Mouse (Mus musculus): ENCODE measurements around the gene Neu2. TPM values are rescaled to one million over a fixed set of nuclear protein-coding genes. Genes with fewer than 3 reads are reported as not detected.
A peak's percentile ranks its signal among the peaks of the same experiment; 100 is the strongest.
"Not testable (repeated sequence)": the region's sequence is repeated elsewhere in the genome, so short reads cannot be mapped to it uniquely, and the experiment has no call there.

The Neu2 gene
- polyA plus RNA-seq (2015; fragmentation: Nextera tagmentation; extraction: Ambion mirVana) = 0.20 and 0.56 TPM in 2 replicates

GRCm38 (mm10) chr1:87509561-87510165, at the start of gene Neu2:
Neu2 (plus strand) TSS chr1:87509889.
- 2% methylated on average over 56 of the region's 56 CpGs for WGBS
- Histone ChIP-seq H3K9me3 (ENCODE audit: control insufficient read depth, low read length) (no peaks in the 10 kb centered on the region), H3K4me3 (replicated peaks; ENCODE audit: low read length) (peak within 1 kb of the TSS; percentile 83), H3K36me3 (ENCODE audit: control insufficient read depth, insufficient read depth) (no peaks in the 10 kb centered on the region), H3K27me3 (replicated peaks; ENCODE audit: control insufficient read depth, insufficient read depth, low read length) (peaks cover 16% of the 10 kb centered on the region), H3K9ac (replicated peaks; ENCODE audit: low read depth, low read length) (peak within 1 kb of the TSS; percentile 87), H3K27ac (ENCODE audit: low read length) (no peak within 1 kb of the TSS), H3K4me2 (ENCODE audit: low read length) (peak within 1 kb of the TSS; percentile 95), H3K4me1 (replicated peaks; ENCODE audit: control insufficient read depth, insufficient read depth, low read length) (peaks cover 10% of the 10 kb centered on the region)
- ATAC-seq = peak; percentile 20; the same call in 1 of the 2 replicates

- no peak for ATAC-seq
- Histone ChIP-seq H3K9me3 (ENCODE audit: control insufficient read depth, low read length) (no peaks in the 10 kb centered on the region), H3K4me2 (ENCODE audit: low read length) (no peak overlapping the region), H3K9ac (replicated peaks; ENCODE audit: low read depth, low read length) (no peak overlapping the region), H3K4me1 (replicated peaks; ENCODE audit: control insufficient read depth, insufficient read depth, low read length) (no peaks in the 10 kb centered on the region), H3K27ac (ENCODE audit: low read length) (no peak overlapping the region), H3K27me3 (replicated peaks; ENCODE audit: control insufficient read depth, insufficient read depth, low read length) (no peaks in the 10 kb centered on the region), H3K4me3 (replicated peaks; ENCODE audit: low read length) (no peak overlapping the region), H3K36me3 (ENCODE audit: control insufficient read depth, insufficient read depth) (no peaks in the 10 kb centered on the region)
- 68% methylated on average over 9 of the region's 9 CpGs for WGBS
Observed at GRCm38 (mm10) chr1:87467469-87467868, 42.2 kb upstream of the Neu2 start.

- Histone ChIP-seq H3K36me3 (ENCODE audit: control insufficient read depth, insufficient read depth) (no peaks in the 10 kb centered on the region), H3K27me3 (replicated peaks; ENCODE audit: control insufficient read depth, insufficient read depth, low read length) (no peaks in the 10 kb centered on the region), H3K9me3 (ENCODE audit: control insufficient read depth, low read length) (no peaks in the 10 kb centered on the region), H3K27ac (ENCODE audit: low read length) (no peak overlapping the region), H3K4me1 (replicated peaks; ENCODE audit: control insufficient read depth, insufficient read depth, low read length) (no peaks in the 10 kb centered on the region), H3K9ac (replicated peaks; ENCODE audit: low read depth, low read length) (no peak overlapping the region), H3K4me3 (replicated peaks; ENCODE audit: low read length) (no peak overlapping the region), H3K4me2 (ENCODE audit: low read length) (no peak overlapping the region)
- 76% methylated on average over 6 of the region's 6 CpGs for WGBS
- no peak for ATAC-seq
Observed at GRCm38 (mm10) chr1:87468321-87468720, 41.4 kb upstream of the Neu2 start.

- not testable (repeated sequence) for H3K27ac ChIP-seq (ENCODE audit: low read length); H3K4me1 ChIP-seq (replicated peaks; ENCODE audit: control insufficient read depth, insufficient read depth, low read length); ATAC-seq; H3K27me3 ChIP-seq (replicated peaks; ENCODE audit: control insufficient read depth, insufficient read depth, low read length); H3K4me2 ChIP-seq (ENCODE audit: low read length); H3K4me3 ChIP-seq (replicated peaks; ENCODE audit: low read length); H3K36me3 ChIP-seq (ENCODE audit: control insufficient read depth, insufficient read depth); H3K9ac ChIP-seq (replicated peaks; ENCODE audit: low read depth, low read length); H3K9me3 ChIP-seq (ENCODE audit: control insufficient read depth, low read length)
- WGBS = 35% methylated on average over 10 of the region's 10 CpGs
Observed at GRCm38 (mm10) chr1:87469971-87470370, 39.7 kb upstream of the Neu2 start, which contains the start of gene Snorc. Snorc (plus strand) TSS chr1:87470271.

GRCm38 (mm10) chr1:87471914-87472313, 37.8 kb upstream of the Neu2 start:
- H3K4me2 ChIP-seq (ENCODE audit: low read length) = no peak overlapping the region
- H3K27ac ChIP-seq (ENCODE audit: low read length) = no peak overlapping the region
- H3K27me3 ChIP-seq (replicated peaks; ENCODE audit: control insufficient read depth, insufficient read depth, low read length) = peaks cover 8% of the 10 kb centered on the region
- no peak overlapping the region for H3K9ac ChIP-seq (replicated peaks; ENCODE audit: low read depth, low read length)
- H3K9me3 ChIP-seq (ENCODE audit: control insufficient read depth, low read length) = no peaks in the 10 kb centered on the region
- no peak for ATAC-seq
- peaks cover 9% of the 10 kb centered on the region for H3K4me1 ChIP-seq (replicated peaks; ENCODE audit: control insufficient read depth, insufficient read depth, low read length)
- WGBS = 75% methylated on average over 7 of the region's 7 CpGs
- no peaks in the 10 kb centered on the region for H3K36me3 ChIP-seq (ENCODE audit: control insufficient read depth, insufficient read depth)
- no peak overlapping the region for H3K4me3 ChIP-seq (replicated peaks; ENCODE audit: low read length)

GRCm38 (mm10) chr1:87472576-87472975, 37.1 kb upstream of the Neu2 start:
- WGBS = 93% methylated on average over 7 of the region's 7 CpGs
- H3K27me3 ChIP-seq (replicated peaks; ENCODE audit: control insufficient read depth, insufficient read depth, low read length) = peaks cover 8% of the 10 kb centered on the region
- H3K4me1 ChIP-seq (replicated peaks; ENCODE audit: control insufficient read depth, insufficient read depth, low read length) = peaks cover 9% of the 10 kb centered on the region
- H3K4me2 ChIP-seq (ENCODE audit: low read length) = no peak overlapping the region
- H3K36me3 ChIP-seq (ENCODE audit: control insufficient read depth, insufficient read depth) = no peaks in the 10 kb centered on the region
- no peak overlapping the region for H3K4me3 ChIP-seq (replicated peaks; ENCODE audit: low read length)
- ATAC-seq = no peak
- H3K9ac ChIP-seq (replicated peaks; ENCODE audit: low read depth, low read length) = no peak overlapping the region
- H3K27ac ChIP-seq (ENCODE audit: low read length) = no peak overlapping the region
- no peaks in the 10 kb centered on the region for H3K9me3 ChIP-seq (ENCODE audit: control insufficient read depth, low read length)

GRCm38 (mm10) chr1:87475076-87475895, 34.4 kb upstream of the Neu2 start:
- no peaks in the 10 kb centered on the region for H3K9me3 ChIP-seq (ENCODE audit: control insufficient read depth, low read length)
- peaks cover 9% of the 10 kb centered on the region for H3K4me1 ChIP-seq (replicated peaks; ENCODE audit: control insufficient read depth, insufficient read depth, low read length)
- H3K9ac ChIP-seq (replicated peaks; ENCODE audit: low read depth, low read length) = peak overlapping the region; percentile 53
- ATAC-seq = peak; percentile 54
- peak overlapping the region; percentile 44 for H3K4me3 ChIP-seq (replicated peaks; ENCODE audit: low read length)
- WGBS = 3% methylated on average over 42 of the region's 42 CpGs
- no peak overlapping the region for H3K27ac ChIP-seq (ENCODE audit: low read length)
- H3K4me2 ChIP-seq (ENCODE audit: low read length) = peak overlapping the region; percentile 83
- H3K27me3 ChIP-seq (replicated peaks; ENCODE audit: control insufficient read depth, insufficient read depth, low read length) = peaks cover 8% of the 10 kb centered on the region
- H3K36me3 ChIP-seq (ENCODE audit: control insufficient read depth, insufficient read depth) = no peaks in the 10 kb centered on the region

GRCm38 (mm10) chr1:87482546-87482945, 27.1 kb upstream of the Neu2 start:
- H3K4me1 ChIP-seq (replicated peaks; ENCODE audit: control insufficient read depth, insufficient read depth, low read length) = no peaks in the 10 kb centered on the region
- no peak overlapping the region for H3K4me3 ChIP-seq (replicated peaks; ENCODE audit: low read length)
- WGBS = 91% methylated on average over 4 of the region's 4 CpGs
- H3K9me3 ChIP-seq (ENCODE audit: control insufficient read depth, low read length) = no peaks in the 10 kb centered on the region
- H3K9ac ChIP-seq (replicated peaks; ENCODE audit: low read depth, low read length) = no peak overlapping the region
- no peaks in the 10 kb centered on the region for H3K27me3 ChIP-seq (replicated peaks; ENCODE audit: control insufficient read depth, insufficient read depth, low read length)
- no peak overlapping the region for H3K4me2 ChIP-seq (ENCODE audit: low read length)
- H3K27ac ChIP-seq (ENCODE audit: low read length) = no peak overlapping the region
- ATAC-seq = no peak
- no peaks in the 10 kb centered on the region for H3K36me3 ChIP-seq (ENCODE audit: control insufficient read depth, insufficient read depth)

- no peak overlapping the region for H3K4me3 ChIP-seq (replicated peaks; ENCODE audit: low read length)
- 71% methylated on average over 6 of the region's 6 CpGs for WGBS
Observed at GRCm38 (mm10) chr1:87486386-87486785, 23.3 kb upstream of the Neu2 start.

More at GRCm38 (mm10) chr1:87486386-87486785, 23.3 kb upstream of the Neu2 start:
- no peak overlapping the region for H3K4me2 ChIP-seq (ENCODE audit: low read length)
- H3K27me3 ChIP-seq (replicated peaks; ENCODE audit: control insufficient read depth, insufficient read depth, low read length) = no peaks in the 10 kb centered on the region
- H3K9me3 ChIP-seq (ENCODE audit: control insufficient read depth, low read length) = no peaks in the 10 kb centered on the region
- no peak overlapping the region for H3K9ac ChIP-seq (replicated peaks; ENCODE audit: low read depth, low read length)
- no peaks in the 10 kb centered on the region for H3K4me1 ChIP-seq (replicated peaks; ENCODE audit: control insufficient read depth, insufficient read depth, low read length)
- no peaks in the 10 kb centered on the region for H3K36me3 ChIP-seq (ENCODE audit: control insufficient read depth, insufficient read depth)
- H3K27ac ChIP-seq (ENCODE audit: low read length) = no peak overlapping the region
- no peak for ATAC-seq
